Mouse (Mus musculus) hindbrain, postnatal 0 days (tissue): Measurements from ENCODE around the gene Kctd10. TPM values are rescaled to one million over a fixed set of nuclear protein-coding genes. Genes with fewer than 3 reads are reported as not detected.

ENCODE experiments used
- ATAC-seq: fragments of 200-750 bp; cut with Nextera tagmentation; 2 replicates; pipeline ENCODE4 v1.8.0; 2017; ENCODE audit warnings: mild to moderate bottlenecking, moderate TSS enrichment, moderate library complexity
- DNase-seq: peaks from one replicate; pipeline ENCODE4 v3.0.0-alpha.2; 2015; ENCODE audit warnings: low spot score
- H3K27ac ChIP-seq: fragments of 300-500 bp; sonication (generic); 2 replicates; pipeline ENCODE4 v1.5.1; 2014; ENCODE audit warnings: mild to moderate bottlenecking
- H3K27me3 ChIP-seq: fragments of 300-500 bp; sonication (generic); 2 replicates; pipeline ENCODE4 v1.6.1; 2014; ENCODE audit warnings: low read length, mixed read lengths; ENCODE audit not compliant: insufficient read depth
- H3K36me3 ChIP-seq: fragments of 300-500 bp; sonication (generic); 2 replicates; pipeline ENCODE4 v1.6.1; 2014; ENCODE audit warnings: low read length, mixed read lengths; ENCODE audit not compliant: insufficient read depth
- H3K4me1 ChIP-seq: fragments of 300-500 bp; sonication (generic); 2 replicates; pipeline ENCODE4 v1.6.1; 2014; ENCODE audit warnings: antibody characterized with exemption, low read length, mixed read lengths; ENCODE audit not compliant: insufficient read depth
- H3K4me2 ChIP-seq: fragments of 300-500 bp; sonication (generic); 2 replicates; pipeline ENCODE4 v1.6.1; 2014; ENCODE audit warnings: low read depth, mild to moderate bottlenecking, low read length, moderate library complexity, mixed read lengths
- H3K4me3 ChIP-seq: fragments of 300-500 bp; sonication (generic); 2 replicates; pipeline ENCODE4 v1.5.1; 2014; ENCODE audit warnings: low read length
- H3K9ac ChIP-seq: fragments of 300-500 bp; sonication (generic); replicated peaks from 2 replicates; pipeline ENCODE4 v1.6.1; 2014; ENCODE audit warnings: mild to moderate bottlenecking, low read length, moderate library complexity, mixed read lengths
- H3K9me3 ChIP-seq: fragments of 300-500 bp; sonication (generic); 2 replicates; pipeline ENCODE4 v1.6.1; 2016; ENCODE audit warnings: low read length, mixed read lengths
- CTCF ChIP-seq: IDR thresholded peaks from 2 replicates; pipeline ENCODE4 v1.5.1; 2016; ENCODE audit warnings: antibody characterized with exemption, control low read depth, low read depth
- WGBS: fragments of 180-500 bp; shearing (Covaris S2); extraction: QIAGEN DNeasy Blood & Tissue Kit; methylation state at CpG from one replicate; pipeline ENCODE4 v1.1.7; 2014; 5-methylcytosine and 5-hydroxymethylcytosine counted together
- polyA plus RNA-seq: library from polyadenylated mRNA; unstranded; fragments of >200 nt; fragmentation: Nextera tagmentation; extraction: Ambion mirVana; gene quantifications from 2 replicates; pipeline ENCODE4 v1.2.1, GENCODE M21; 2015
- total RNA-seq: library from RNA; depleted of rRNA; stranded (reverse); fragments of >200 nt; gene quantifications from 2 replicates; pipeline ENCODE4 v1.2.3, GENCODE M21; 2014

Kctd10 gene
- total and polyA plus RNA-seq, 2 experiments from 2014 or later: 43.2 to 47.5 TPM

DNA sequence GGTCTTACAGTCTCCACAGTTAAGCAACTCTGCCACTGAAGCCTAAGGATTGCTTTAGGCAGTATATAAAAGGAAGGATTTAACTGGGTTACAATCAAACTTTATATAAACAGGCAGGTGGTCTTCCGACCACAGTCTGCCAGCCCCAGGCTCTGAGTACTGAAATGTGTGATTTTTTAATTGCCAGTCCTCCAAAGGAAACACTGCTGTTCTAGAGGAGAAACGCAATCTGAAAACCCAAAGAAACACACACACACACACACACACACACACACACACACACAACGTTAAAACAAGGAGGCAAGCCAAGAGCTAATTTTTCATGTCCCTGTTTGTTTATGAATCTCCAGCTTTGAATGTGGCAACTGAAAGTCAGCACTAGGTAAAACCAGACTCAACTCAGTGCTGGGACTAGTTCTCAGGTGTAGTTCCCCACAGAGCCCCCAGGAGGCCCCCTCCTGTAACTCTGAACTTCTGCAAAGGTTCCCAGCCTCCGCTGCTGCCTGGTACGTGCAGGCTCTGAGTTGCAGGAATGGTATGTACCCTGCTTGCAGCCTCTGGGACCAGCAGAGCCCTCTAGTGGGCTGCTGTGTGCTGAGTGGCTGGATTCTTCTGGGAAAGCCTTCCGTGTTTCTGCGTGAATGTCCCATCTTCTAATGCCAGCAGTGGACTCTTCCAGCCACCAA, 23.9 kb downstream of the Kctd10 start:
- Histone ChIP-seq H3K36me3 (no peaks in the 10 kb centered on the region), H3K4me2 (0 out of 2 replicates have a peak overlapping the region, but pooled peaks have one; percentile 5), H3K9ac (no peak overlapping the region), H3K27ac (peak overlapping the region; percentile 9; the same call in 1 of the 2 replicates), H3K27me3 (no peaks in the 10 kb centered on the region), H3K4me3 (no peak overlapping the region), H3K9me3 (no peaks in the 10 kb centered on the region), H3K4me1 (no peaks in the 10 kb centered on the region)
- peak; percentile 73 for TF ChIP-seq CTCF
- peak; percentile 75 for ATAC-seq
- peak; percentile 74 for DNase-seq
- 25% methylated on average over 7 of the region's 7 CpGs for WGBS

DNA sequence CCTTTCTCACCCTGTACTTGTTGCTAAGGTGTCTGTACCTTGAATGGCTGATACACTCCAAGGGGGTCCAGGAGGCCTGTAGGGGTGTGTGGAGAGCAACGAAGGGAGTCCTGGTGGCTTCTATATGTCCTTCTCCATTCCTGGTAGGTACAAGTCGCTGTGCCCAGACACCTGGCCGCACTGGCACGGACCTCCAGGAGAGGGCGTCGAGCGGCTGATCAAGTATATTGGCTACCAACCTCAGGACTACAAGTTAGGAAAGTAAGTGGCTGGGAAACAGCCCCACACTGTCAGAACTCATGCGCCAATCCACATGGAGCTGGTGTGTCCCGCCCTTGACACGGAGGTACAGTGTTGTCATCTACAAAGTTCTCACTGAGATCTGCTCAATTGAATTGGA, 28.8 kb downstream of the Kctd10 start:
- H3K27ac ChIP-seq: no peak overlapping the region
- no peak for ATAC-seq
- no peaks in the 10 kb centered on the region for H3K36me3 ChIP-seq
- H3K9me3 ChIP-seq: no peaks in the 10 kb centered on the region
- no peak overlapping the region for H3K9ac ChIP-seq
- TF ChIP-seq CTCF: peak; percentile 18; the same call in 1 of the 2 replicates
- no peak overlapping the region for H3K4me3 ChIP-seq
- WGBS: 64% methylated on average over 10 of the region's 10 CpGs
- no peak for DNase-seq
- H3K4me1 ChIP-seq: no peaks in the 10 kb centered on the region
- no peaks in the 10 kb centered on the region for H3K27me3 ChIP-seq
- H3K4me2 ChIP-seq: no peak overlapping the region

DNA sequence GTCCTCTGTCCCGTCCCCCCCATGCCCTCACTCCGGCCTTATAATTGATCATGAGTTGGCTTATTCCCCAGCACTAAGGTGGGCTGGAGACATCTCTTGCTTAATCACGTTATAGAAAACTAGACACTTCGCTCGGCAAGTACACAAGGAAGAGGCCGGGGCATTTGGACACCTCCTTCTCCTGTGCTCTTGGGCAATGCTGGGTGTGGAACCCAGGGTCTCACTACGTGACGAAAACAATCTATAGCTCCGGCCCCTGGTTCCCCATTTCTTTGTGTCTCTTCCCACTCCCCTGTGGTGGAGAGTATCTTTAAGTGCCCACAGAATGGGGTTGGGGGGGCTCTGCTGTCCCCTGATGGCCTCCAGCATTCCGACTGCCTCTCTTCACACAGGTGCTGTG, 33.3 kb downstream of the Kctd10 start:
- H3K27me3 ChIP-seq: no peaks in the 10 kb centered on the region
- no peak for DNase-seq
- no peak for ATAC-seq
- no peak overlapping the region for H3K9ac ChIP-seq
- no peaks in the 10 kb centered on the region for H3K36me3 ChIP-seq
- no peaks in the 10 kb centered on the region for H3K9me3 ChIP-seq
- H3K4me3 ChIP-seq: no peak overlapping the region
- H3K27ac ChIP-seq: no peak overlapping the region
- no peaks in the 10 kb centered on the region for H3K4me1 ChIP-seq
- WGBS: 84% methylated on average over 10 of the region's 10 CpGs
- H3K4me2 ChIP-seq: no peak overlapping the region
- no peak for TF ChIP-seq CTCF

DNA sequence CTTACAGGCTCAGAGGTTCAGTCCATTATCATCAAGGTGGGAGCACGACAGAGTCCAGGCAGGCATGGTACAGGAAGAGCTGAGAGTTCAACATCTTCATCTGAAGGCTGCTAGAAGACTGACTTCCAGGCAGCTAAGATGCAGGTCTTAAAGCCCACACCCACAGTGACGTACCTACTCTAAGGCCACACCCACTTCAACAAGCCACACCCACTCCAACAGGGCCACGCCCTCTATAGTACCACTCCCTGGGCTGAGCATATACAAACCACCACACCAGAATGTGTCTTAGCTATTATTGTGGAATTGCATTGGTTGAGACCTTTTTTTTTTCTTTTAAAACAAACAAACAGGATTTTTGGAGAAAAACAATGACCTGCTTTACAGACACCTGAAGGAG, 34.8 kb downstream of the Kctd10 start:
- Histone ChIP-seq H3K27me3 (no peaks in the 10 kb centered on the region), H3K9me3 (no peaks in the 10 kb centered on the region), H3K4me1 (no peaks in the 10 kb centered on the region), H3K36me3 (no peaks in the 10 kb centered on the region), H3K27ac (no peak overlapping the region), H3K4me3 (no peak overlapping the region), H3K9ac (no peak overlapping the region), H3K4me2 (no peak overlapping the region)
- ATAC-seq (no peak), DNase-seq (no peak)
- WGBS: 58% methylated on average over 3 of the region's 3 CpGs
- TF ChIP-seq CTCF: no peak

DNA sequence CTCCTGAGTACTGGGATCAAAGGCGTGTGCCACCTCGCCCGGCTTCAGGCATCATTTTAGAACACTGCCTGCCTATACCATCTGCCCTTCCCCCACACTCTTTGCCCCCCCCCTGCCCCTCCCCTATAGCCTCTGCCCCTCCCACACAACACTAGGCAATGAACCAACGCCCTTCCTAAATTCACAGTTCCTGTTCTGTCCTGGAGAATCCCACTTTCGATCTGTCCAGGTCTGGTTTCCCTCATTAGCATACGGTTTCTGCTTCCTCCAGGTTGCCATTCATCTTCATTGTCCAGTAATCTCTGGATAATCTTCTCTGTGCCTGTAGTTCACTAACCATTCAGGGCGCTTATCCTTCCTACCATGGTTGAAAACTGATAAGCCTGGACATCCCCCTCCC, 36.7 kb downstream of the Kctd10 start:
- no peak for DNase-seq

DNA sequence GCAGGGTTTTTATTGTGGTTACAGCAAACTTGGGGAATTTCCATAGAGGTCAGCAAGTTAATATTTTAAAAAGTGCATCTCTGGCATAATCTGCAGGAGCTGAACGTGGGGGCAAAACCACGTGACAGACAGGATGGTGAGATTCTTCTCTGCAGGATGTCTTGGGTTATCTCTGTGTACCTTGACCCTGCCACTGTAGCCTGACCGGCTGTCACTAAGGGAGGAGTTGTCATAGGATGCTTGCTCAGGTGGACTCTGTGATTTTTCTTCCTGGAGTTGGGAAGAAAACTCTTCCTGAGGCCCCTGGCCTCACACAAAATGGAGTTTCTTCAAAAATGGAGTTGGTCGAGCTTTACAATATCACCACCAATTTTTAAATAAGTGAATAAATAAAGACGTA, 37.3 kb downstream of the Kctd10 start:
- no peak for ATAC-seq
- 83% methylated on average over 5 of the region's 5 CpGs for WGBS
- H3K4me2 ChIP-seq: no peak overlapping the region

More for the DNA sequence above, 36.7 kb downstream of the Kctd10 start:
- ATAC-seq: no peak
- Histone ChIP-seq H3K36me3 (no peaks in the 10 kb centered on the region), H3K4me2 (no peak overlapping the region), H3K4me1 (no peaks in the 10 kb centered on the region), H3K27me3 (no peaks in the 10 kb centered on the region), H3K9me3 (no peaks in the 10 kb centered on the region), H3K27ac (no peak overlapping the region), H3K9ac (no peak overlapping the region), H3K4me3 (no peak overlapping the region)
- WGBS: 86% methylated on average over 7 of the region's 7 CpGs
- TF ChIP-seq CTCF: no peak

DNA sequence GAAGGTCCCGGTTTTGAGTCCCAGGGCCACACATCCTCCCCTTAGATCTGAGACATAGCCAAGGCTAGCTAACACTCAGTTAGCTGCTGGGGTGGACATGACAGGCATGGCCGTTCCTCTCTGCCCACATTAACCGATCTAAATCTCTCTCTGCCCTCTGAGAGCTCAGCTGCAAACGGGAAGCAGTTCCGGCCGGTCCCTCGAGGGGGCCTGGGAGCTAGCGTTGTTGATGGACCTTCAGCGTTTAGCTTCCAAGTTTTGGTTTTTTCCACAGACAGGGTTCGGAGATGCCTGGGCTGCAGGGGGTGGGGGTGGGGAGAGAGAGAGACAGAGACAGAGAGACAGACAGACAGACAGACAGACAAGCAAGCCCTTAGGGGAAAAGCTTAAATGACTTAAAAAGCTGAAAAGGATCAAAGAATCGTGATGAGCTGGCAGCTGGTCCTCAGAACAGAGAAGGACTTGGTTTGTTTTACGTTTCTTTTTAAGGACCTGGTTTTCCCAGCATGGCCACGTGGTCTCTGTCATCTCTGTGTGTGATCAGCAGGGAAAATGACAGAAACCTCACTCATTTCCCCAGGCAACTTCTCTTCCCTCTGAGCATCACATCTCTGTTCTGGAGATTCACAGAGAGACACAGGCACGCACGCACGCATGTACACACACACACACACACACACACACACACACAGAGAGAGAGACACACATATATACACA, 56.4 kb downstream of the Kctd10 start:
- no peak overlapping the region for H3K9ac ChIP-seq
- no peaks in the 10 kb centered on the region for H3K4me1 ChIP-seq
- peak; percentile 72 for TF ChIP-seq CTCF
- DNase-seq: peak; percentile 74
- no peak for ATAC-seq
- WGBS: 19% methylated on average over 16 of the region's 16 CpGs
- H3K27me3 ChIP-seq: no peaks in the 10 kb centered on the region
- no peak overlapping the region for H3K4me3 ChIP-seq
- no peaks in the 10 kb centered on the region for H3K36me3 ChIP-seq
- no peak overlapping the region for H3K27ac ChIP-seq
- H3K4me2 ChIP-seq: peak overlapping the region; percentile 24
- H3K9me3 ChIP-seq: no peaks in the 10 kb centered on the region

More for the DNA sequence above, 37.3 kb downstream of the Kctd10 start:
- Histone ChIP-seq H3K4me1 (no peaks in the 10 kb centered on the region), H3K9me3 (no peaks in the 10 kb centered on the region), H3K36me3 (no peaks in the 10 kb centered on the region), H3K9ac (no peak overlapping the region), H3K27ac (no peak overlapping the region), H3K4me3 (no peak overlapping the region), H3K27me3 (no peaks in the 10 kb centered on the region)
- DNase-seq: no peak
- TF ChIP-seq CTCF: no peak
